Mouse (Mus musculus): ENCODE measurements around the gene C1qbp. TPM values are rescaled to one million over a fixed set of nuclear protein-coding genes. Genes with fewer than 3 reads are reported as not detected.
A peak's percentile ranks its signal among the peaks of the same experiment; 100 is the strongest.

Gene C1qbp
- polyA plus RNA-seq, 1 experiment from 2014 or later, result 274 TPM

GRCm38 (mm10) chr11:70969821-70970559, 12.8 kb downstream of the C1qbp start, which contains the start of the genes Nup88 and Rpain:
Gene Nup88, minus strand, starts transcription at chr11:70969973.
Gene Rpain, plus strand, starts transcription at chr11:70970213.
- Histone ChIP-seq H3K9ac (ENCODE audit: low read depth, low read length) (peak within 1 kb of the TSS; percentile 92), H3K4me2 (peak within 1 kb of the TSS; percentile 85), H3K27me3 (ENCODE audit: control insufficient read depth, insufficient read depth, low read length) (no peaks in the 10 kb centered on the region), H3K9me3 (replicated peaks; ENCODE audit: control insufficient read depth, low read length) (no peaks in the 10 kb centered on the region), H3K4me3 (ENCODE audit: low read depth, low read length) (peak within 1 kb of the TSS; percentile 96), H3K36me3 (ENCODE audit: control insufficient read depth, insufficient read depth, low read length) (peaks cover 7% of the 10 kb centered on the region; the same call in 1 of the 2 replicates), H3K27ac (ENCODE audit: low read depth, low read length) (peak within 1 kb of the TSS; percentile 88), H3K4me1 (ENCODE audit: control insufficient read depth, insufficient read depth, low read length) (peaks cover 12% of the 10 kb centered on the region)
- whole genome bisulfite sequencing (ENCODE audit: insufficient replicate concordance), result under 1% methylated on average over 43 of the region's 43 CpGs
- ATAC-seq (replicated peaks; ENCODE audit: insufficient number of reproducible peaks, low FRiP score, low TSS enrichment), result peak; percentile 95

GRCm38 (mm10) chr11:70969271-70969794, 13.5 kb downstream of the C1qbp start:
- peak overlapping the region; percentile 88 for H3K27ac ChIP-seq (ENCODE audit: low read depth, low read length)
- peak overlapping the region; percentile 92 for H3K9ac ChIP-seq (ENCODE audit: low read depth, low read length)
- H3K4me3 ChIP-seq (ENCODE audit: low read depth, low read length), result peak overlapping the region; percentile 96
- H3K9me3 ChIP-seq (replicated peaks; ENCODE audit: control insufficient read depth, low read length), result no peaks in the 10 kb centered on the region
- H3K27me3 ChIP-seq (ENCODE audit: control insufficient read depth, insufficient read depth, low read length), result no peaks in the 10 kb centered on the region
- no peak for ATAC-seq (replicated peaks; ENCODE audit: insufficient number of reproducible peaks, low FRiP score, low TSS enrichment)
- 1% methylated on average over 25 of the region's 25 CpGs for WGBS (ENCODE audit: insufficient replicate concordance)
- H3K4me1 ChIP-seq (ENCODE audit: control insufficient read depth, insufficient read depth, low read length), result peaks cover 12% of the 10 kb centered on the region
- peak overlapping the region; percentile 85 for H3K4me2 ChIP-seq
- H3K36me3 ChIP-seq (ENCODE audit: control insufficient read depth, insufficient read depth, low read length), result peaks cover 10% of the 10 kb centered on the region; the same call in 1 of the 2 replicates

GRCm38 (mm10) chr11:70964222-70964907, 18.5 kb downstream of the C1qbp start:
- no peak for ATAC-seq (replicated peaks; ENCODE audit: insufficient number of reproducible peaks, low FRiP score, low TSS enrichment)
- H3K4me3 ChIP-seq (ENCODE audit: low read depth, low read length), result no peak overlapping the region
- no peaks in the 10 kb centered on the region for H3K9me3 ChIP-seq (replicated peaks; ENCODE audit: control insufficient read depth, low read length)
- H3K9ac ChIP-seq (ENCODE audit: low read depth, low read length), result no peak overlapping the region
- H3K27ac ChIP-seq (ENCODE audit: low read depth, low read length), result no peak overlapping the region
- no peaks in the 10 kb centered on the region for H3K27me3 ChIP-seq (ENCODE audit: control insufficient read depth, insufficient read depth, low read length)
- no peak overlapping the region for H3K4me2 ChIP-seq
- WGBS (ENCODE audit: insufficient replicate concordance), result 87% methylated on average over 4 of the region's 4 CpGs
- peaks cover 27% of the 10 kb centered on the region for H3K36me3 ChIP-seq (ENCODE audit: control insufficient read depth, insufficient read depth, low read length)
- peaks cover 8% of the 10 kb centered on the region for H3K4me1 ChIP-seq (ENCODE audit: control insufficient read depth, insufficient read depth, low read length)

GRCm38 (mm10) chr11:70960786-70961554, 21.9 kb downstream of the C1qbp start:
- no peak for ATAC-seq (replicated peaks; ENCODE audit: insufficient number of reproducible peaks, low FRiP score, low TSS enrichment)
- H3K9ac ChIP-seq (ENCODE audit: low read depth, low read length), result no peak overlapping the region
- WGBS (ENCODE audit: insufficient replicate concordance), result 85% methylated on average over 5 of the region's 5 CpGs
- H3K4me2 ChIP-seq, result no peak overlapping the region
- no peak overlapping the region for H3K4me3 ChIP-seq (ENCODE audit: low read depth, low read length)
- H3K27me3 ChIP-seq (ENCODE audit: control insufficient read depth, insufficient read depth, low read length), result no peaks in the 10 kb centered on the region
- H3K27ac ChIP-seq (ENCODE audit: low read depth, low read length), result no peak overlapping the region
- H3K36me3 ChIP-seq (ENCODE audit: control insufficient read depth, insufficient read depth, low read length), result peaks cover 49% of the 10 kb centered on the region
- no peaks in the 10 kb centered on the region for H3K4me1 ChIP-seq (ENCODE audit: control insufficient read depth, insufficient read depth, low read length)
- no peaks in the 10 kb centered on the region for H3K9me3 ChIP-seq (replicated peaks; ENCODE audit: control insufficient read depth, low read length)

- no peak overlapping the region for H3K4me2 ChIP-seq
- H3K9ac ChIP-seq (ENCODE audit: low read depth, low read length), result no peak overlapping the region
- no peaks in the 10 kb centered on the region for H3K9me3 ChIP-seq (replicated peaks; ENCODE audit: control insufficient read depth, low read length)
- H3K27ac ChIP-seq (ENCODE audit: low read depth, low read length), result no peak overlapping the region
- ATAC-seq (replicated peaks; ENCODE audit: insufficient number of reproducible peaks, low FRiP score, low TSS enrichment), result no peak
- no peaks in the 10 kb centered on the region for H3K27me3 ChIP-seq (ENCODE audit: control insufficient read depth, insufficient read depth, low read length)
- 90% methylated on average over 4 of the region's 4 CpGs for WGBS (ENCODE audit: insufficient replicate concordance)
- no peaks in the 10 kb centered on the region for H3K4me1 ChIP-seq (ENCODE audit: control insufficient read depth, insufficient read depth, low read length)
- H3K4me3 ChIP-seq (ENCODE audit: low read depth, low read length), result no peak overlapping the region
- H3K36me3 ChIP-seq (ENCODE audit: control insufficient read depth, insufficient read depth, low read length), result peaks cover 51% of the 10 kb centered on the region
Observed at GRCm38 (mm10) chr11:70954711-70955110, 28.1 kb downstream of the C1qbp start.

- Histone ChIP-seq H3K4me3 (ENCODE audit: low read depth, low read length) (no peak overlapping the region), H3K4me2 (no peak overlapping the region), H3K4me1 (ENCODE audit: control insufficient read depth, insufficient read depth, low read length) (no peaks in the 10 kb centered on the region), H3K36me3 (ENCODE audit: control insufficient read depth, insufficient read depth, low read length) (peaks cover 47% of the 10 kb centered on the region), H3K27ac (ENCODE audit: low read depth, low read length) (no peak overlapping the region), H3K9me3 (replicated peaks; ENCODE audit: control insufficient read depth, low read length) (no peaks in the 10 kb centered on the region), H3K9ac (ENCODE audit: low read depth, low read length) (no peak overlapping the region), H3K27me3 (ENCODE audit: control insufficient read depth, insufficient read depth, low read length) (no peaks in the 10 kb centered on the region)
- no peak for ATAC-seq (replicated peaks; ENCODE audit: insufficient number of reproducible peaks, low FRiP score, low TSS enrichment)
- whole genome bisulfite sequencing (ENCODE audit: insufficient replicate concordance), result 87% methylated on average over 4 of the region's 4 CpGs
Observed at GRCm38 (mm10) chr11:70944935-70945817, 37.6 kb downstream of the C1qbp start.

GRCm38 (mm10) chr11:70943651-70944050, 39.2 kb downstream of the C1qbp start:
- WGBS (ENCODE audit: insufficient replicate concordance), result 94% methylated on average over 7 of the region's 7 CpGs
- no peak for ATAC-seq (replicated peaks; ENCODE audit: insufficient number of reproducible peaks, low FRiP score, low TSS enrichment)
- Histone ChIP-seq H3K36me3 (ENCODE audit: control insufficient read depth, insufficient read depth, low read length) (peaks cover 41% of the 10 kb centered on the region), H3K27me3 (ENCODE audit: control insufficient read depth, insufficient read depth, low read length) (no peaks in the 10 kb centered on the region), H3K27ac (ENCODE audit: low read depth, low read length) (no peak overlapping the region), H3K4me1 (ENCODE audit: control insufficient read depth, insufficient read depth, low read length) (no peaks in the 10 kb centered on the region), H3K9me3 (replicated peaks; ENCODE audit: control insufficient read depth, low read length) (no peaks in the 10 kb centered on the region), H3K4me3 (ENCODE audit: low read depth, low read length) (no peak overlapping the region), H3K9ac (ENCODE audit: low read depth, low read length) (no peak overlapping the region), H3K4me2 (no peak overlapping the region)
